Mouse (Mus musculus): ENCODE data around the gene Grm3. TPM values are rescaled to one million over a fixed set of nuclear protein-coding genes. Genes with fewer than 3 reads are reported as not detected.

Gene Grm3
- total RNA-seq (2012; rRNA removed), result not detected in 2 replicates
- polyA plus RNA-seq (2012; ENCODE audit: insufficient read depth in 1 of 2, insufficient read length in 2 of 2, low read depth in 1 of 2, low replicate concordance in 2 of 2, missing spikeins in 1 of 2), result not detected

DNA sequence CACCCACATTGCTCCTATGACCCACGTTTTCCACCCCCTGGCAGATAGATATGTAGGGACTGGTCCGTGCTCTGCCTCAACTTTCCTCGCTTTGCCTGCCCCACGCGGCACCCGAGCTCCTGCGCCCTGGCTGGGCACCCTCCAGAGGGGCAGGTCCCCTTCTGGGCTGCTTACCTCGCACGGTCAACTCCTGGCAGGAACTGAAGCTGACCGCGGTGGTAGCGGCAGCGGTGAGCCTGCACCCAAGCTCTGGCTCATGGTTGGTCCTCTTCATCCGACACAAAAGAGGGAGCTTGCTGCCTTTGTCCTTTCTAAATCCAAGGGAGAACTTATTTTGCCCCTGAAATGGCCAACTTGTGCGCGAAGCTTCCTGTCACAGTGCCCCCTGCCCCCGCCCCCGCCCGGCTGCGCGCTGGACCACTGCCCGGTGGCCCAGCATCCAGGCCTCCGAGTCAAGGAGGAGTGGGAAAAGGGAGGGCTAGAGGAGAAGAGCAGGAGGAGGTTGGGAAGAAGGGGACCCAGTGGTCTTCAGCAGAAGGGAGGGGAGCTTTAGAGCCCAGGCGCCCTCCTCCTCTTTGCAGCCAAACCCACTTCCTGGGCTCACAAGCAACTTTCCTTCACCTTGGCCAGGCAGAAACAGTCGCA, at the start of gene Grm3:
Gene Grm3 (minus strand): TSS at position 215 of the 645 bp plus-strand sequence.
- H3K4me3 ChIP-seq (ENCODE audit: control insufficient read depth in 1 of 2, insufficient read depth in 1 of 2, low read depth in 2 of 2, low read length in 2 of 2), result no peak within 1 kb of the TSS
- H3K9ac ChIP-seq (ENCODE audit: control insufficient read depth, low read depth, low read length, poor library complexity, severe bottlenecking), result no peak within 1 kb of the TSS
- no peak for TF ChIP-seq POLR2A (IDR thresholded peaks at IDR 0.05; ENCODE audit: control insufficient read depth in 1 of 2, insufficient read depth in 1 of 2, low read depth in 1 of 2, low read length in 2 of 2, poor library complexity in 1 of 2)
- TF ChIP-seq MAX (IDR thresholded peaks at IDR 0.05; ENCODE audit: low read length), result no peak
- no peak for TF ChIP-seq TBP (IDR thresholded peaks at IDR 0.05; ENCODE audit: low read depth, low read length)
- no peak for TF ChIP-seq BHLHE40 (IDR thresholded peaks at IDR 0.05; ENCODE audit: borderline replicate concordance, low read depth, low read length)
- no peak for TF ChIP-seq HCFC1 (IDR thresholded peaks at IDR 0.05; ENCODE audit: low read depth, low read length)
- TF ChIP-seq MYC (IDR thresholded peaks at IDR 0.05; ENCODE audit: low read depth, low read length), result no peak
- TF ChIP-seq UBTF (IDR thresholded peaks at IDR 0.05; ENCODE audit: borderline replicate concordance, insufficient read depth, low read depth, low read length), result no peak
- TF ChIP-seq GABPA (IDR thresholded peaks at IDR 0.05; ENCODE audit: low read depth, low read length), result no peak
- TF ChIP-seq TCF12 (IDR thresholded peaks at IDR 0.05; ENCODE audit: low read depth, low read length), result no peak
- no peak for TF ChIP-seq SIN3A (IDR thresholded peaks at IDR 0.05; ENCODE audit: low read length)
- TF ChIP-seq ZC3H11A (IDR thresholded peaks at IDR 0.05; ENCODE audit: low read depth, low read length), result no peak
- TF ChIP-seq ETS1 (IDR thresholded peaks at IDR 0.05; ENCODE audit: low read depth, low read length), result no peak
- TF ChIP-seq USF2 (IDR thresholded peaks at IDR 0.05; ENCODE audit: borderline replicate concordance in 1 of 2, insufficient read depth in 1 of 2, low read depth in 1 of 2, low read length in 2 of 2), result no peak
- TF ChIP-seq E2F4 (IDR thresholded peaks at IDR 0.05; ENCODE audit: borderline replicate concordance, low read depth, low read length), result no peak
- no peaks in the 10 kb centered on the region for H3K79me2 ChIP-seq (ENCODE audit: control insufficient read depth, insufficient read depth, low read length, poor library complexity)
- H3K27ac ChIP-seq (ENCODE audit: control insufficient read depth, low read depth, low read length), result no peak within 1 kb of the TSS
- DNase-seq (ENCODE audit: low read depth, low spot score), result no peak
- H3K9me3 ChIP-seq (replicated peaks; ENCODE audit: insufficient read depth, low read length), result no peaks in the 10 kb centered on the region
- H3K27me3 ChIP-seq (ENCODE audit: control insufficient read depth in 1 of 2, insufficient read depth in 2 of 2, low read length in 2 of 2), result no peaks in the 10 kb centered on the region
- no peaks in the 10 kb centered on the region for H3K4me1 ChIP-seq (ENCODE audit: control insufficient read depth in 1 of 2, insufficient read depth in 2 of 2, low read length in 2 of 2)
- H3K36me3 ChIP-seq (ENCODE audit: control insufficient read depth in 1 of 2, insufficient read depth in 2 of 2, low read length in 2 of 2), result no peaks in the 10 kb centered on the region

DNA sequence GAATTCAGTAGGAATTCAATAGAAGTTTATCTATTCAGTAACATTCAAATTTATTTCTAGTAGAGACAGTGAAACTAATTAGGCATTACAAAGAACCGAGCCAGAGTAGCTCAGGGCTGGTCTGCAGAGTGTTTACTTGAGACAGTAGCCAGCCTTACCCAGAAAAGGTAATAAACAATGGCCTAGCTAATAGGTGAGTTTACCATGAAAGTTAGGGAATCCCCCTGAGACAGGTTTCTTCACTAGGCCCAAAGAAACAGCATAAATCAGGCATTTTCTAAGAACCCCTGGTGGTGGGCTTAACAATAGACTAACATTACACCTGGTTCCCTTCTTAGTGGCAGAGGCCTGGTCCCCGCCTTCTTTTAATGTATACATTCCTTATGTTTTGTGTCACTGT, 30.8 kb upstream of the Grm3 start:
- H3K27me3 ChIP-seq (ENCODE audit: control insufficient read depth in 1 of 2, insufficient read depth in 2 of 2, low read length in 2 of 2), result no peaks in the 10 kb centered on the region
- DNase-seq (ENCODE audit: low read depth, low spot score), result no peak
- H3K9ac ChIP-seq (ENCODE audit: control insufficient read depth, low read depth, low read length, poor library complexity, severe bottlenecking), result no peak overlapping the region
- TF ChIP-seq CHD1 (IDR thresholded peaks at IDR 0.05; ENCODE audit: low read depth, low read length) (no peak), GATA1 (IDR thresholded peaks at IDR 0.05; ENCODE audit: low read depth, low read length) (no peak), MYC (IDR thresholded peaks at IDR 0.05; ENCODE audit: low read depth, low read length) (no peak), CHD2 (IDR thresholded peaks at IDR 0.05; ENCODE audit: low read length) (no peak), RAD21 (IDR thresholded peaks at IDR 0.05; ENCODE audit: low read depth, low read length) (no peak), POLR2AphosphoS2 (IDR thresholded peaks at IDR 0.05; ENCODE audit: low read length) (no peak), EP300 (IDR thresholded peaks at IDR 0.05; ENCODE audit: low read depth in 1 of 2, low read length in 2 of 2) (no peak), POLR2AphosphoS5 (IDR thresholded peaks at IDR 0.05; ENCODE audit: borderline replicate concordance, low read depth, low read length) (no peak), SMC3 (IDR thresholded peaks at IDR 0.05; ENCODE audit: low read depth, low read length) (no peak), HCFC1 (IDR thresholded peaks at IDR 0.05; ENCODE audit: low read depth, low read length) (no peak)
- no peaks in the 10 kb centered on the region for H3K79me2 ChIP-seq (ENCODE audit: control insufficient read depth, insufficient read depth, low read length, poor library complexity)
- H3K27ac ChIP-seq (ENCODE audit: control insufficient read depth, low read depth, low read length), result no peak overlapping the region
- no peaks in the 10 kb centered on the region for H3K36me3 ChIP-seq (ENCODE audit: control insufficient read depth in 1 of 2, insufficient read depth in 2 of 2, low read length in 2 of 2)
- no peaks in the 10 kb centered on the region for H3K9me3 ChIP-seq (replicated peaks; ENCODE audit: insufficient read depth, low read length)
- H3K4me3 ChIP-seq (ENCODE audit: control insufficient read depth in 1 of 2, insufficient read depth in 1 of 2, low read depth in 2 of 2, low read length in 2 of 2), result no peak overlapping the region
- H3K4me1 ChIP-seq (ENCODE audit: control insufficient read depth in 1 of 2, insufficient read depth in 2 of 2, low read length in 2 of 2), result no peaks in the 10 kb centered on the region

Measured in MEL (cell line).